Mouse (Mus musculus) intestine, embryonic 14.5 days (tissue): Measurements from ENCODE around the gene Cry2. TPM values are rescaled to one million over a fixed set of nuclear protein-coding genes. Genes with fewer than 3 reads are reported as not detected.
A peak's percentile ranks its signal among the peaks of the same experiment; 100 is the strongest.

Experiments
- ATAC-seq: fragments of 200-750 bp; cut with Nextera tagmentation; replicated peaks from 2 replicates; pipeline ENCODE4 v1.8.0; 2017; ENCODE audit warnings: low read depth, moderate number of reproducible peaks, moderate TSS enrichment, moderate library complexity; ENCODE audit not compliant: low FRiP score, low TSS enrichment
- DNase-seq: peaks from one replicate; pipeline ENCODE4 v3.0.0-alpha.2; 2018; ENCODE audit warnings: low spot score
- H3K27ac ChIP-seq: fragments of 300-500 bp; sonication (generic); 2 replicates; pipeline ENCODE4 v1.5.1; 2014; ENCODE audit warnings: low read depth, mild to moderate bottlenecking, control low read depth
- H3K27me3 ChIP-seq: fragments of 300-500 bp; sonication (generic); replicated peaks from 2 replicates; pipeline ENCODE4 v1.6.1; 2014; ENCODE audit warnings: low read length, control low read depth; ENCODE audit not compliant: control insufficient read depth, insufficient read depth
- H3K36me3 ChIP-seq: fragments of 300-500 bp; sonication (generic); 2 replicates; pipeline ENCODE4 v1.6.1; 2014; ENCODE audit warnings: low read length, control low read depth; ENCODE audit not compliant: control insufficient read depth, insufficient read depth
- H3K4me1 ChIP-seq: fragments of 300-500 bp; sonication (generic); replicated peaks from 2 replicates; pipeline ENCODE4 v1.6.1; 2014; ENCODE audit warnings: low read length, control low read depth, mixed read lengths; ENCODE audit not compliant: control insufficient read depth, insufficient read depth
- H3K4me2 ChIP-seq: fragments of 300-500 bp; sonication (generic); 2 replicates; pipeline ENCODE4 v1.6.1; 2014; ENCODE audit warnings: low read length
- H3K4me3 ChIP-seq: fragments of 300-500 bp; sonication (generic); 2 replicates; pipeline ENCODE4 v1.5.1; 2014; ENCODE audit warnings: low read depth, low read length, control low read depth, mixed read lengths
- H3K9ac ChIP-seq: fragments of 300-500 bp; sonication (generic); 2 replicates; pipeline ENCODE4 v1.6.1; 2014; ENCODE audit warnings: mild to moderate bottlenecking, low read length
- H3K9me3 ChIP-seq: fragments of 300-500 bp; sonication (generic); 2 replicates; pipeline ENCODE4 v1.6.1; 2016; ENCODE audit warnings: low read length, control low read depth; ENCODE audit not compliant: control insufficient read depth
- WGBS: fragments of 180-500 bp; shearing (Covaris S2); extraction: QIAGEN DNeasy Blood & Tissue Kit; methylation state at CpG from one replicate; pipeline ENCODE4 v1.1.7; 2014; 5-methylcytosine and 5-hydroxymethylcytosine counted together
- polyA plus RNA-seq: library from polyadenylated mRNA; unstranded; fragments of >200 nt; fragmentation: Nextera tagmentation; extraction: Ambion mirVana; gene quantifications from 2 replicates; pipeline ENCODE4 v1.2.1, GENCODE M21; 2014

Gene Cry2
- polyA plus RNA-seq, 1 experiment from 2014 or later, result 16.7 TPM

DNA sequence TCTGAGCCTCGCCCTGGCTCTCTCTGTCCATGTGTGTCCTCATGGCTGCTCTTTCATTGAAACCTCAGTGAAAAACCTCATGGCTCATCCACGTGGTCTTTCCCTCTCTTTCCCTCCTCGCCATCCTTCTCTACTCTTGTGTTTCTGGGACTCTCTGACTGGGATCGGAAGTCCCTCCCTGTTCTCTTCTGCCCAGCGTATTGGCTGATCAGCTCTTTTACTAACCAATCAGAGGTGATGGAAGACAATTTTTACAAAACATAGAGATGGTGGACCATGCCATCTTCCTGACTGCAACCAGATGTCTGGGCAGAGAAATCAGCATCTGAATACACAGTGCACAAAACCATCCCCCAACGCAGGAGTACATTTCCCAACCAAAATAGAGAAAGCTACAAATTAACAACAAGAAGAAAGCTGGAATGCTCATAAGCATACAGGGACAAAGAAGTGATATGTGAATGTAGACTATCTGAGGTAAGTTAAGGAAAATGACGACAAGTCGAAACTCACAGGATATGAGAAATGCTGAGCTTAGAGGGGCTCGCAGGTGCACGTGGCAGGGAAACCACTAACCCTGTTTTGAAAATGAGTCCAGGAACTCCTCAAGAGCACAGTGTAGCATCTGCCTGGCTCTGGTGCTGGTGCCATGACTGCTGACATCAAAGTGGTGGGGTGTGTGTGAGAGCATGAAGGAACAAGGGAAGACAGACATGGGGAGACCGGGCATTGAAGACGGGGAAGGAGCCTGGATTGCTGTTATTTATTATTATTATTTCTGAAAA lies 38.2 kb upstream of the Cry2 start:
- Histone ChIP-seq H3K27me3 (no peaks in the 10 kb centered on the region), H3K4me1 (no peaks in the 10 kb centered on the region), H3K9ac (no peak overlapping the region), H3K9me3 (no peaks in the 10 kb centered on the region), H3K27ac (no peak overlapping the region), H3K36me3 (no peaks in the 10 kb centered on the region), H3K4me2 (no peak overlapping the region), H3K4me3 (no peak overlapping the region)
- no peak for ATAC-seq
- 85% methylated on average over 12 of the region's 12 CpGs for WGBS
- no peak for DNase-seq

DNA sequence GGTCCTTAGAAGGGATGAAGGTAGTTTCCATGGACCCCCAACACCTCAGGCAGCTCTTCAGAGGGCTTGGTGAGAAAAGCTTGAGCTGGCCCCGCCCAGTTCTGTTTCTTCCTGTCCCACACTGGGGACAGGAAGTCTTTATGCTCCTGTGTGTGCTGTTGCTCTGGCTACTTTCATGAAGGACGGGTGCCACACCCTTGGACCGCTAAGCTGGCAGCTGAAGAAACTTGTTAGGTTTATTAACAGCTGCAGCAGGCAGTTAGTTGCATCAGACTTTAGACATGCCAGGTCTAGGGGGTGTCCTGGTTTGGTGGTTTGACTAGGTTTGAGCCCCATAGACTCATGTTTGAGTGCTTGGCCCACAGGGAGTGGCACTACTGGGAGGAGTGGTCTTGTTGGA lies 30.8 kb upstream of the Cry2 start:
- Histone ChIP-seq H3K27me3 (peaks cover 19% of the 10 kb centered on the region), H3K9me3 (no peaks in the 10 kb centered on the region), H3K36me3 (no peaks in the 10 kb centered on the region), H3K27ac (no peak overlapping the region), H3K4me3 (no peak overlapping the region), H3K9ac (no peak overlapping the region), H3K4me2 (no peak overlapping the region), H3K4me1 (no peaks in the 10 kb centered on the region)
- no peak for DNase-seq
- WGBS, result 71% methylated on average over 3 of the region's 3 CpGs
- no peak for ATAC-seq

DNA sequence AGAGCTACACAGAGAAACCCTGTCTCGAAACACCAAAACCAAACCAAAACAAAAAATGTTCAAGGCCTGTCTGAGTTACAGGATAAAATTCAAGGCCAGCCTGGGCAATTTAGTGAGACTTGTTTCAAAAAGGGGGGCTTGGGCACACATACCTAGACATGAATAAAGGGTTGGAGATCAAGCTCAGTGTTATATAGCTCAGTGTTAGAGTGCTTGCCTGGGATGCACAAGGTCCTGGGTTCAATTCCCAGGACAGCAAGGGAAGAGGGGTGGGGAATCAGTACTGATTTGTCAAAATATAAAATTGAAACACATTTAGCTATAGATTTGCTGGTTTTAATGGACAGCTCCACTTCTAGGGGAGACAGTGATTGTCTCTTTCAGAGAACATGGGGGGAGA lies 27.4 kb upstream of the Cry2 start:
- ATAC-seq (no peak), DNase-seq (no peak)
- Histone ChIP-seq H3K36me3 (no peaks in the 10 kb centered on the region), H3K9ac (no peak overlapping the region), H3K27ac (no peak overlapping the region), H3K4me3 (no peak overlapping the region), H3K4me2 (no peak overlapping the region), H3K27me3 (peaks cover 19% of the 10 kb centered on the region), H3K9me3 (no peaks in the 10 kb centered on the region), H3K4me1 (peaks cover 16% of the 10 kb centered on the region)
- 85% methylated on average over 1 of the region's 1 CpGs for WGBS

DNA sequence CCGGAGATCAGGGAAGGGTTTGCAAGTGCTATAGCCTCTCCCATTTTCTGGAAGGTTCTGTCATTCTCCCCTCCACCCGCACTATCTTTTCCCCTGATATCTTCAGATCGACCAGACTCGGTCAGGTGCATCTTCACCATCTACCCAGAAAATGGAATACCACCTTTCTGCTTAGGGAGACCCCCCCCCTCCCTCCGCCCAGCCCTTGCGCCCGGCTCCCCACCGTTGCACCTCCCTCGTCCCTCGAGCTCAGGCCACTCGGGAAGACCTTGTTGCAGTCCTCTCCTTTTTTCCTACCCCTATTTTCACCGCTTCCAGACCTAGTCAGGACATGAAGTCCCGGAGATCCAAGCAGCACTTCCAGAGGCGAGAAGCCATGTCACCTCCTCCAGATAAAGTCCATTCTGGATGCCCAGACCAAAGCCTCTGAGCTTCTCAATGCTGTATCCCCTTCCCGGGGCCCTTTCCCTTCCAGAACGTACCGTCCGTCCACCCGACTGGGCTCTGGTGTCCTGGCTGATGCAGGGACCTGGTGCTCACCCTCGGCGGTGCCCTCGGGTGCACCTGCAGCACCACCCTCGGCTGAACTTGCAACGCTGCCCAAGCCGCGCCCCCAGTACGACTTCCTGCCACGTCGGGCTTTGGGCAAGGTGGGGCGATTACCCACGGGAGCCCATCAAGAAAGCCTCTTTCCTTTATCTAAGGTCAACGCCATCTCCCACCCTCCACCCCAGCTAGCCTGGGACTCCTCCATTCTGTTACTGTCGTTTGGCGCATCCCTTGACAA lies 26.3 kb upstream of the Cry2 start, which contains the start of gene Slc35c1:
Slc35c1 (minus strand) TSS at position 618 of the 787 bp plus-strand sequence.
- Histone ChIP-seq H3K9me3 (no peaks in the 10 kb centered on the region), H3K27ac (peak within 1 kb of the TSS; percentile 35; the same call in 1 of the 2 replicates), H3K4me2 (peak within 1 kb of the TSS; percentile 97), H3K36me3 (no peaks in the 10 kb centered on the region), H3K4me1 (peaks cover 18% of the 10 kb centered on the region), H3K27me3 (peaks cover 19% of the 10 kb centered on the region), H3K4me3 (peak within 1 kb of the TSS; percentile 87), H3K9ac (peak within 1 kb of the TSS; percentile 69)
- WGBS, result 1% methylated on average over 34 of the region's 34 CpGs
- peak; percentile 67 for DNase-seq
- peak; percentile 41 for ATAC-seq

DNA sequence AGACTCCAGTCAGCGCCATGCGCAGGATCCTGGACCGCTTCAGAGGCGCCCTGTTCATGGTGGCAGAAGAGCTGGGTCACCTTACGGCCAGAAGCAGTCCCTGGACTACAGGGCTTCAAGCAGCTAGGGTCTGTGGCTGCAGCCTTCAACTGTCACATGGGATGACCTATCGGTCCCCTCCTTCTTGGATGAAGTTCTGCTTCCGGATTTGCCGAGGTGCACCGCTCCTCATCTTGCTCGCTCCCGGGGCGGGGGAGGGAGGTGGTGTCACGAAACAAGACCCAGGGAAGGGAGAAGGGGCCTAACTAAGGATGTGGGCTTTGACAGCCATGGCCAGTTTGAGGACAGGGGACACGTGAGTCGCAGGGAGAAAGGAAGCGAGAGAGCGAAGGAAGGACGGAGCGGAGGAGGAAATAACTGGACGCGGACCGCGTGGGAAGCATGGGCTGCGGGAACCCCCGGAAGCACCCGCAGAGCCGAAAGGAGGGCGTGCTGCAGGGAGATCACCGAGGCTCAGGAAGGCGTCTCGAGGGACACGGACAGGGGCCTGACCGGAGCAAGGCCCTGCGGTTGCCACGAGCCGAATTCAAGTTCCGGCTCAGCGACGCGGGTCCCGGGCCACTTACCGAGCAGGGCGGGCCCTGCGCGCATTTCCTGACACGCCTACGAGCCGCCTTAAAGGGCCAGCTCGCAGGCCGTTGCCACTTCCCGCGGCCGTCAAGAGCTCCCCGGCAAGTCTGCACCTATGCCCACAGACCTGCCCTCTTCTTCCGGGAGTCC lies 25.5 kb upstream of the Cry2 start:
- Histone ChIP-seq H3K27ac (peak overlapping the region; percentile 35; the same call in 1 of the 2 replicates), H3K36me3 (peaks cover 4% of the 10 kb centered on the region), H3K4me3 (peak overlapping the region; percentile 87), H3K4me2 (peak overlapping the region; percentile 97), H3K9ac (peak overlapping the region; percentile 69), H3K27me3 (peaks cover 19% of the 10 kb centered on the region), H3K9me3 (no peaks in the 10 kb centered on the region), H3K4me1 (peaks cover 18% of the 10 kb centered on the region)
- ATAC-seq (peak; percentile 78), DNase-seq (peak; percentile 85)
- under 1% methylated on average over 55 of the region's 55 CpGs for WGBS

DNA sequence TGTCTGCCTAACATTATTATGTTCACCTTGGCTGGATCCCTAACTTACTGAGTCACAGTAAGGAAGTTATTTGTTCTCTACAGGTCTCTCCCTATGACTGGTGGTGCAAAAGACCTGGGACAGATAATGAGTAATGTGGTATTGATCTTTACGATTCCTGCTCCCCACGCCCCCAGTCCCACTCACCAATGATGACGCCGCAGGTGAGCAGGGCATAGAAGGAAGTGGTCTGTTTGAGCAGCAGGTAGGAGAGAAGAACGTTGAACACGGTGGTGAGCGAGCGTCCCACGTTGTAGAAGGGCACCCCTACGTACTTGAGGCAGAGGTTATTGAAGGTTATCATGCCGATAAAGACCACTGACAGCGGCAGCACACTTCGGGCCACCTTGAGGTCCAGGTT lies 24.6 kb upstream of the Cry2 start:
- 0 out of 2 replicates have a peak overlapping the region, but pooled peaks have one; percentile 35 for H3K27ac ChIP-seq

DNA sequence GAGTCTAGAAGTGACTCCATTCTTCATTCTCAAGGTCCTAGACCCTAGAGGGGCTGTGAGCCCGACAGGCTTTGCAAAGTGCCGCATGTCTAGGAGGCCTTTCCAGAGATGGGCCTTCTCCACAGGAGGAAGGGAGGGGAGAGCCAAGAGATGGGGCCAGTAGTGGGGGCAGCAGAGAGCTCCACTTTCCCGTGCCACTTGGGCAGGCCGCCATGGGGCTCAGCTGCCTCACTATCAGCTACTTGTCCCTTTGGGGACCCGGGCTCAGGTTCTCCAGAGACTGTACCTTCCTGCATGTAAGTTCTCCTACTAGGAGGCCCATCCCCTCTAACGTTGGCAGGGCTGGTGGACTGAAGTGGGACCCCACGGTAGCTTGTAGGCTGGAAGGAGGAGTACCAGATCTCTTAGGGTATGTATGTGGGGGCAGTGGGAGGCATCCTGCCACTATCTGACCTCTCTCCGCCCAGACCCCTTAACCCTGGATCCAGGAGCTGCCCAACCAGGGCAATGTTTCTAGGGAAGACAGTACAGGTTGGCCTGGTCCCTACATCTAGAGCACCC lies 23.2 kb upstream of the Cry2 start:
- ATAC-seq (no peak), DNase-seq (no peak)
- 75% methylated on average over 8 of the region's 8 CpGs for WGBS
- H3K9me3 ChIP-seq, result no peaks in the 10 kb centered on the region
- peaks cover 18% of the 10 kb centered on the region for H3K36me3 ChIP-seq
- no peak overlapping the region for H3K27ac ChIP-seq
- peaks cover 18% of the 10 kb centered on the region for H3K4me1 ChIP-seq
- H3K9ac ChIP-seq, result no peak overlapping the region
- H3K4me2 ChIP-seq, result no peak overlapping the region; the same call in 1 of the 2 replicates
- H3K4me3 ChIP-seq, result no peak overlapping the region
- H3K27me3 ChIP-seq, result peaks cover 18% of the 10 kb centered on the region

More for the DNA sequence above, 24.6 kb upstream of the Cry2 start:
- Histone ChIP-seq H3K36me3 (peaks cover 12% of the 10 kb centered on the region), H3K9ac (peak overlapping the region; percentile 69), H3K9me3 (no peaks in the 10 kb centered on the region), H3K27me3 (peaks cover 19% of the 10 kb centered on the region), H3K4me1 (peaks cover 18% of the 10 kb centered on the region), H3K4me2 (peak overlapping the region; percentile 97), H3K4me3 (peak overlapping the region; percentile 87)
- WGBS, result 59% methylated on average over 13 of the region's 13 CpGs
- no peak for ATAC-seq
- DNase-seq, result no peak

DNA sequence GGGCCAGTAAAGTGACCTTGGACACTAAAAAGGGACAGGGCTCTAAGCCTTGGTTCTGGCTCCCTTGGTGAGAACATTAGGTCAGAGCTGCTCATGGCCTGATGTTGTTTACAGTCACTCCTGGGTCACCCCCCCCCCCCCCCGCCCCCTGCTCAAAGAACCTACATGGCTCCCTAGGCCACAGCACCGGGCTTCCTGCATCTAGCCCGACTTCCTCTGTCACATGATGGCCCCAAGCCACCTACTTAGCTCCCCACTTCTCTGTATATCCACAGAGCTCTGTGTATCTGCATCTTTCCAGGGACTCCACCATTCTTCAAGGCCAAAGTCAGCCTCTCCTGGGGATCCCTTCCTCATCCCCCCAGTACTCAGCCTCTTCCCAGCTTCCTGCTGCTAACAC lies 21.9 kb upstream of the Cry2 start:
- no peak for DNase-seq
- Histone ChIP-seq H3K4me2 (no peak overlapping the region), H3K36me3 (peaks cover 18% of the 10 kb centered on the region), H3K9ac (no peak overlapping the region), H3K27ac (no peak overlapping the region), H3K4me1 (peaks cover 18% of the 10 kb centered on the region), H3K4me3 (no peak overlapping the region), H3K27me3 (peaks cover 7% of the 10 kb centered on the region), H3K9me3 (no peaks in the 10 kb centered on the region)
- no peak for ATAC-seq
- WGBS, result 14% methylated on average over 2 of the region's 3 CpGs
